Mouse (Mus musculus): Measurements from ENCODE around the gene Csrnp1. TPM values are rescaled to one million over a fixed set of nuclear protein-coding genes. Genes with fewer than 3 reads are reported as not detected.

The Csrnp1 gene
- total and polyA plus RNA-seq, 3 experiments, result 21.1 to 28.7 (median 21.6) TPM

GRCm38 (mm10) chr9:120024171-120024570 is 39.7 kb upstream of the Csrnp1 start:
- Histone ChIP-seq H3K27me3 (ENCODE audit: control insufficient read depth, insufficient read depth, low read length) (no peaks in the 10 kb centered on the region), H3K4me1 (ENCODE audit: control insufficient read depth, insufficient read depth, low read length) (peaks cover 10% of the 10 kb centered on the region), H3K4me3 (no peak overlapping the region), H3K36me3 (ENCODE audit: control insufficient read depth, insufficient read depth, low read length) (no peaks in the 10 kb centered on the region), H3K9ac (ENCODE audit: low read depth, low read length) (no peak overlapping the region), H3K27ac (peak overlapping the region; percentile 97), H3K79me2 (replicated peaks; ENCODE audit: control insufficient read depth, insufficient read depth, low read length) (no peaks in the 10 kb centered on the region)
- TF ChIP-seq EP300 (IDR thresholded peaks at IDR 0.05; ENCODE audit: insufficient read depth, low read depth, low read length) (no peak), POLR2A (IDR thresholded peaks at IDR 0.05; ENCODE audit: insufficient read depth, low read depth, low read length) (no peak), CTCF (IDR thresholded peaks at IDR 0.05) (no peak)
- peak; percentile 46 to 60 for DNase-seq
- WGBS, result 42% methylated on average over 10 of the region's 10 CpGs
- intact Hi-C loops (cut with DNase I), result no loop called here

GRCm38 (mm10) chr9:120023086-120023811 is 38.8 kb upstream of the Csrnp1 start, which contains the start of gene Xirp1:
Gene Xirp1 (minus strand): TSS chr9:120023598.
- Histone ChIP-seq H3K79me2 (replicated peaks; ENCODE audit: control insufficient read depth, insufficient read depth, low read length) (no peaks in the 10 kb centered on the region), H3K9ac (ENCODE audit: low read depth, low read length) (peak within 1 kb of the TSS; percentile 84), H3K4me3 (peak within 1 kb of the TSS; percentile 48), H3K36me3 (ENCODE audit: control insufficient read depth, insufficient read depth, low read length) (no peaks in the 10 kb centered on the region), H3K4me1 (ENCODE audit: control insufficient read depth, insufficient read depth, low read length) (peaks cover 9% of the 10 kb centered on the region), H3K27me3 (ENCODE audit: control insufficient read depth, insufficient read depth, low read length) (no peaks in the 10 kb centered on the region), H3K27ac (peak within 1 kb of the TSS; percentile 97)
- 45% methylated on average over 18 of the region's 18 CpGs for WGBS
- TF ChIP-seq POLR2A (IDR thresholded peaks at IDR 0.05; ENCODE audit: insufficient read depth, low read depth, low read length) (peak; percentile 93), CTCF (IDR thresholded peaks at IDR 0.05) (no peak), EP300 (IDR thresholded peaks at IDR 0.05; ENCODE audit: insufficient read depth, low read depth, low read length) (0 out of 2 replicates have a peak, but pooled peaks have one; percentile 35)
- DNase-seq, result peak; percentile 44 to 56
- intact Hi-C loops (cut with DNase I), result no loop called here

- Histone ChIP-seq H3K36me3 (ENCODE audit: control insufficient read depth, insufficient read depth, low read length) (no peaks in the 10 kb centered on the region), H3K79me2 (replicated peaks; ENCODE audit: control insufficient read depth, insufficient read depth, low read length) (no peaks in the 10 kb centered on the region), H3K4me3 (peak overlapping the region; percentile 48), H3K27me3 (ENCODE audit: control insufficient read depth, insufficient read depth, low read length) (no peaks in the 10 kb centered on the region), H3K9ac (ENCODE audit: low read depth, low read length) (peak overlapping the region; percentile 84), H3K27ac (peak overlapping the region; percentile 97), H3K4me1 (ENCODE audit: control insufficient read depth, insufficient read depth, low read length) (peaks cover 1% of the 10 kb centered on the region; the same call in 1 of the 2 replicates)
- 46% methylated on average over 5 of the region's 5 CpGs for WGBS
- intact Hi-C loops (cut with DNase I), result loop anchor here (2.0 kb wide), 1 partner anchor 58 kb away; no protein-coding TSS in a partner anchor
- DNase-seq, result peak; percentile 44 to 58
- TF ChIP-seq CTCF (IDR thresholded peaks at IDR 0.05), result no peak
- peak; percentile 87 for TF ChIP-seq POLR2A (IDR thresholded peaks at IDR 0.05; ENCODE audit: insufficient read depth, low read depth, low read length)
- peak; percentile 74 for TF ChIP-seq EP300 (IDR thresholded peaks at IDR 0.05; ENCODE audit: insufficient read depth, low read depth, low read length)
These were observed 36.7 kb upstream of the Csrnp1 start for GRCm38 (mm10) chr9:120021164-120021563.

- intact Hi-C loops (cut with DNase I), result loop anchor here (1.0 to 2.0 kb wide), 2 partner anchors 53 to 58 kb away; no protein-coding TSS in a partner anchor
- H3K9ac ChIP-seq (ENCODE audit: low read depth, low read length), result no peak overlapping the region; the same call in 1 of the 2 replicates
- peak; percentile 75 to 81 for DNase-seq
- H3K79me2 ChIP-seq (replicated peaks; ENCODE audit: control insufficient read depth, insufficient read depth, low read length), result no peaks in the 10 kb centered on the region
- 25% methylated on average over 7 of the region's 7 CpGs for WGBS
- H3K4me1 ChIP-seq (ENCODE audit: control insufficient read depth, insufficient read depth, low read length), result peaks cover 1% of the 10 kb centered on the region; the same call in 1 of the 2 replicates
- H3K27ac ChIP-seq, result peak overlapping the region; percentile 97
- no peaks in the 10 kb centered on the region for H3K36me3 ChIP-seq (ENCODE audit: control insufficient read depth, insufficient read depth, low read length)
- TF ChIP-seq CTCF (IDR thresholded peaks at IDR 0.05) (peak; percentile 87), EP300 (IDR thresholded peaks at IDR 0.05; ENCODE audit: insufficient read depth, low read depth, low read length) (no peak), POLR2A (IDR thresholded peaks at IDR 0.05; ENCODE audit: insufficient read depth, low read depth, low read length) (no peak)
- H3K27me3 ChIP-seq (ENCODE audit: control insufficient read depth, insufficient read depth, low read length), result no peaks in the 10 kb centered on the region
- no peak overlapping the region; the same call in 1 of the 2 replicates for H3K4me3 ChIP-seq
These were observed 35.9 kb upstream of the Csrnp1 start for GRCm38 (mm10) chr9:120020285-120020890.

- intact Hi-C loops (cut with DNase I), result no loop called here
- Histone ChIP-seq H3K27me3 (ENCODE audit: control insufficient read depth, insufficient read depth, low read length) (no peaks in the 10 kb centered on the region), H3K4me1 (ENCODE audit: control insufficient read depth, insufficient read depth, low read length) (peaks cover 3% of the 10 kb centered on the region; the same call in 1 of the 2 replicates), H3K79me2 (replicated peaks; ENCODE audit: control insufficient read depth, insufficient read depth, low read length) (no peaks in the 10 kb centered on the region), H3K36me3 (ENCODE audit: control insufficient read depth, insufficient read depth, low read length) (peaks cover 4% of the 10 kb centered on the region; the same call in 1 of the 2 replicates), H3K27ac (no peak overlapping the region), H3K4me3 (no peak overlapping the region), H3K9ac (ENCODE audit: low read depth, low read length) (no peak overlapping the region)
- DNase-seq, result no peak
- TF ChIP-seq EP300 (IDR thresholded peaks at IDR 0.05; ENCODE audit: insufficient read depth, low read depth, low read length) (no peak), POLR2A (IDR thresholded peaks at IDR 0.05; ENCODE audit: insufficient read depth, low read depth, low read length) (no peak), CTCF (IDR thresholded peaks at IDR 0.05) (no peak)
- 57% methylated on average over 10 of the region's 10 CpGs for WGBS
These were observed 32.5 kb upstream of the Csrnp1 start for GRCm38 (mm10) chr9:120016956-120017355.
